Mouse (Mus musculus) spleen, adult 2 months (tissue): ENCODE results near the gene Irgm1.

Source experiments
- CTCF ChIP-seq: fragments of 200-500 bp; IDR thresholded peaks from 2 replicates; pipeline ENCODE4 v1.5.1; 2011; ENCODE audit warnings: mild to moderate bottlenecking, inconsistent platforms; ENCODE audit not compliant: insufficient read depth, insufficient read length, insufficient replicate concordance; ENCODE audit errors: extremely low read depth
- POLR2A ChIP-seq: fragments of 200-500 bp; IDR thresholded peaks from 2 replicates; pipeline ENCODE4 v1.6.1; 2011; ENCODE audit warnings: low read depth, low read length, inconsistent platforms

DNA sequence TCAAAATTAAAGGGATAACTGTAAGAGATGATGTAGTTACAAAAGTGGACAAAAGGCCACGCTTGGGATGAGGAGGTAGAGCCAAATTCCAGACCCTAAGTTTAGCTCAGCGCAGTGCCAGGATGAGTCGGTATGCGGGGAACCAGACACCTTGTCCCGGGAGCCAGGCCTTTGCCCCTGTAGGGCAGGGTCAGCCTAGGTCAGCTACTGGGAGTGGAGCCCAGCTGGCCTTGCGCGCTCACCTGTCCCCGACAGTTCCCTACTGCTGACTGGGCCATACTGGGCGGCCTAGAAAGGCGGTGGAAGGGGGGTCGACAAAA, 34.5 kb downstream of the Irgm1 start:
- no peak for TF ChIP-seq POLR2A
- TF ChIP-seq CTCF: no peak
